Mouse (Mus musculus): ENCODE measurements around the gene Psd4.

- no peak for TF ChIP-seq POLR2A (IDR thresholded peaks at IDR 0.05; ENCODE audit: insufficient read length, low read depth)
- TF ChIP-seq E2F4 (IDR thresholded peaks at IDR 0.05; ENCODE audit: insufficient read depth) = no peak
- no peak for TF ChIP-seq TCF12 (IDR thresholded peaks at IDR 0.05; ENCODE audit: insufficient read depth, poor library complexity, severe bottlenecking)
- TF ChIP-seq TCF3 (IDR thresholded peaks at IDR 0.05; ENCODE audit: insufficient read length, low read depth) = no peak
- no peak for TF ChIP-seq REST (IDR thresholded peaks at IDR 0.05; ENCODE audit: insufficient read depth, insufficient read length)
- no peak for TF ChIP-seq CEBPB (IDR thresholded peaks at IDR 0.05; ENCODE audit: insufficient read depth, poor library complexity, severe bottlenecking)
- TF ChIP-seq MAX (IDR thresholded peaks at IDR 0.05; ENCODE audit: low read depth) = no peak
- no peak for TF ChIP-seq USF1 (IDR thresholded peaks at IDR 0.05; ENCODE audit: low read depth)
- TF ChIP-seq MYOD1 (IDR thresholded peaks at IDR 0.05; ENCODE audit: control insufficient read depth in 1 of 3, insufficient read length in 2 of 3, low read depth in 2 of 3) = no peak
- TF ChIP-seq POLR2AphosphoS2 (IDR thresholded peaks at IDR 0.05; ENCODE audit: insufficient read length, low read depth) = no peak
- TF ChIP-seq MYOG (IDR thresholded peaks at IDR 0.05; ENCODE audit: control insufficient read depth in 1 of 3, insufficient read depth in 1 of 3, insufficient read length in 2 of 3, low read depth in 2 of 3) = no peak
- no peak for TF ChIP-seq SRF (IDR thresholded peaks at IDR 0.05; ENCODE audit: control insufficient read depth, insufficient read length, low read depth)
These were observed 87.1 kb downstream of the Psd4 start for GRCm38 (mm10) chr2:24454429-24455011.

Measured in myocyte (in vitro differentiated cells).